Mouse (Mus musculus) retina, adult 2 months (tissue): Measurements from ENCODE around the gene Olfr172.

ENCODE experiments used
- DNase-seq: peaks from one replicate; pipeline ENCODE4 v3.0.0-alpha.2; 2012; ENCODE audit warnings: low read depth, low spot score

The Olfr172 gene

DNA sequence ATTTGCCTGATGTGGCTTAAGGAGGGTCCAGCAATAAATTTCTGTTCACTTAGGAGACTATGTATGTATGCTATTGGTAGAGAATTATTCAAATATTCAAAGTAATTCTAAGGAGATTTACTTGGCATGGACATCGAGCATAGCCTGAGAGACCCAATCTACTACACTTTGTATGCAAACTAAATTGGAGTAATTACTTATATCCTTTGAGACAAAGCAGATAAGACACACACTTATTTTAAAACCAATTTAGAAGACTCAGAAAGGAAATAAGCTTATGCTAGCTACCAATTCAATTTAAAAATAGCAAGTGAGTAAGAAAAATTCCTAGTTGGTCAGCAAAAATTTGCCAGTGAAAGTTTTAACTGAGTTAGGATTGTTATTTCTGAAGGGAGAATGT lies at the start of gene Olfr172:
Olfr172 (minus strand) TSS at position 101 of the 400 bp plus-strand sequence.
- DNase-seq = no peak

- DNase-seq = no peak
Observed at GRCm38 (mm10) chr16:58800168-58800567, 37.2 kb upstream of the Olfr172 start, which contains the start of gene Olfr173. Gene Olfr173 (minus strand): TSS chr16:58800268.

DNA sequence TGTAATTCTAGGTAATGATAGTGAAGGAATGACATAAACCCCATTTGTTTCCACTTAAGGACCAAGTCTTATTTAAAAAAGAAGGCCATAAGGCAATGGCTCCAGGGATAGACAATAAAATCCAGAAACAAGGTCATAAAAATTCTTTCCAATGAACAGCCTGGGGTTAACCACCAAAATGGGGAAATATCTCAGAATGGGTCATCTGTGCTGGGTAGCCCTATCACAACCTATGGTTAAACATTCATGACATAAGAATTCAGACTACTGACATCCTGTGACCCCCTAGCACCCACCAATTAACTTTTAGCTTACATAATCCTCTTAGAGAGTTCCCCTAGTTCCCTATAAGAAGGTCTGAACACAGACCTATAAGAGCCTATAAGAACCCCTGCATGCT lies 6.8 kb downstream of the Olfr172 start:
- DNase-seq = no peak

DNA sequence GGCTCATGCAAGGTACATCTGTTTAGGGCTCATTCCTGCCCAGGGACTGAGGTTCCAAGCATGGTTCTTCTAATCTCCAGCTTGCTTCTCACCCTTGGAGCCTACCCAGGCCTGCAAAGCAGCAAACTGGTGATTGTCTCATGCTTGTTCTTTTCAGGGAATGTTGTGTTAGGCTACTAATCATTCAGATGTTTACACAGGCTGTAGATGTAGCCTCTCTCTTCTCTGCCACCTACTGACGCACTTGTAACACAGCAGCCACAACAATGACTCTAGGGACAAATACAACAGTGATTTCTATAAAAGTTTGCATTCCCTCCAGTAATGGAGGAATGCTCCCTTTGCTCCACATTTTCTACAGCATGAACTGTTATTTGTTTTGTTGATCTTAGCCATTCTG lies 11.7 kb downstream of the Olfr172 start:
- DNase-seq = no peak

DNA sequence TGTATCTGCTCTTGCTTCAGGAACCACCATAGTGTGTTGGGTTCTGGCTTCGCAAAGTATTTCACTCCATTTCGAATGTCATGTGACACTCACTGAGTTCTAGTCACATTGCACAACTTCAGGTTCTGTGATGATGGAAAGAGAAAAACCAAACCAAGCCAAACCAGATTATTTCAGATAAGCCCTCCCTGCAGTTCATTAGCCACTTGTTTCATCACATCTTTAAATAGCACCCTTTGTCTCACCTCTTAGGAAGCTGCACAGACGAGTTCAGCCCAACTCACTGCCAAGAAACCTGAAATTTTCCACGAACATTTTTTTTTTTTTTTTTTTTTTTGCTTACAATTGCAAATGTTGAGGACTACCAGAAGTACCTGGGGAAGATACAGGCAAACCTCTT lies 16.3 kb downstream of the Olfr172 start:
- DNase-seq = no peak

- DNase-seq = no peak
Observed at GRCm38 (mm10) chr16:58740751-58741150, 22.2 kb downstream of the Olfr172 start.

GRCm38 (mm10) chr16:58738800-58739199 lies 24.2 kb downstream of the Olfr172 start:
- no peak for DNase-seq

DNA sequence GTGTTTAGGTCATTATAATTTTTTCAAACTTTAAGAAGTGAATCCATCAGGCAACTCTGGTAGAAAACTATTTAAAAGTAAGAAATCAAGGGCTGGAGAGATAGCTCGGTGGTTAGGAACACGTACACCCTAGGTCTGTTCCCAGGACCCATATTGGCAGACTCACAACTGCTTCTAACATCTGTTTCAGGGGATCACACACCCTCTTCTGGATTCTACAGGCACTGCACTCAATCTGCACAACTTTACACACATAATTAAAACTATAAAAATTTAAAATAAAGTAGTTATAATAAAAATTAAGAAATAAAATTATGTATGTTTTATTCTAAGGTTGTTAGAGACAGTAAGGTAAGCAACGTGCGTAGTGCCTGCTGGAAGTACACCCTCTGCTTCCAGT lies 24.8 kb downstream of the Olfr172 start:
- no peak for DNase-seq

DNA sequence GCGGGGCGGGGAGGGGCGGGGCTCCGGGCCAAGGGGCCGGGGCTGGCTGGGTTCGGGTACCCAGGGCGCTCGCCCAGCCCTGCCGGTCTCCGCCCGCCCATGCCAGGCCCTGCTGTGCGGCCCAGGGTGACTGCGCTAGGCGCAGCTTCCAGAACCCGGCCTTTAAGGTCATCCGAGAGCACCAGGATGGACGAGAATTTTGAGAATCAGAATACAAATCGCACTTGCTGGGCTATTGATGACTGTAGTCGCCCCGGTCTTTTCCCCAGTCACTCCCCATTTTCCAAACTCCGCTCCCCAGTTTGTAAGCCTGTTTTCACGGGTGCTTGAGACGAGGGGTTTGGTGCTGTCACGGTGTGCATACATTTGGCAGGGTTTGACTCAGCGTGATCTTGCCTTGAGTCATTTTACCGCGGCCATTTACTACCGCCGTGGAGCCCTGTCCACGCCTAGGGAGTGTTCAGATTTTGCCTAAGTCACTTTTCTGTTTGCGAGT lies 34.8 kb downstream of the Olfr172 start:
- DNase-seq = no peak

DNA sequence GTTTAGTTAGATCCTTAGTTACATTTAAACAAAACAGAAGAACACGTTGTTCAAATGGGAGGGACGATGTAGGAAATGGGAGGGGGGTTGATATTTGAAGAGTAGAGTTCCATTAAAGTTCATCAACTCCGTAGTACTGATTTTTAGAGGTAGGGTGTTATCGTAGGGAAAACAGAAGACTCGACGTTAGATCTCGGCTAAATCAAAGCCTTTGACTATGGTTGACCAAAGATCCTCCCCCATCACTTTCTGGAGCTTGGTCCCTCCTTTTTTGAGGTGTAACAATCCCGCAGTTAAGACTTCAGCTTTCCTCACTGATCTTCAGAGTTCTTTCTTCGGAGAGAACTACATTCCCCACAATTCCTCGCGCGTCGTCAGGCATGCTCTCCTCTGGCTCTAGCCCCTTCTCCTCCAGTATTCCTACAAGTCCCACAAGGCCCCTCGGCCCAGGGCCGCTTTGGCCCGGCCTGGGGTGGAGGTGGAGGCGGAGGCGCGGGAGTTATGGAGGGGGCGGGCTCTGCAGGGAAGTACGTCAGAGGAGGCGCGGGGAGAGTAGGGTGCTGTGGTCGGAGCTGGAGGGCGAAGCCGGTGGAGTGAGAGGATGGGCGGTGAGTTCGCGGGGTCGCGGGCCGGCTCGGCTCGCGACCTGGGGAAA lies 35.4 kb downstream of the Olfr172 start, which contains the start of gene Cldnd1:
Cldnd1 (plus strand) TSS at position 434 of the 655 bp plus-strand sequence.
- DNase-seq = peak; percentile 90

GRCm38 (mm10) chr16:58726680-58727476 lies 36.1 kb downstream of the Olfr172 start:
- DNase-seq = no peak

GRCm38 (mm10) chr16:58722292-58722691 lies 40.7 kb downstream of the Olfr172 start:
- no peak for DNase-seq

GRCm38 (mm10) chr16:58718666-58719120 lies 44.3 kb downstream of the Olfr172 start, which contains the start of gene Gpr15:
Gene Gpr15 (minus strand): TSS chr16:58719070.
- DNase-seq = no peak

GRCm38 (mm10) chr16:58715018-58715417 lies 48.0 kb downstream of the Olfr172 start:
- DNase-seq = no peak

GRCm38 (mm10) chr16:58713128-58713527 lies 49.8 kb downstream of the Olfr172 start:
- DNase-seq = no peak

GRCm38 (mm10) chr16:58712221-58712620 lies 50.8 kb downstream of the Olfr172 start:
- DNase-seq = no peak
